Mouse (Mus musculus) hindbrain, postnatal 0 days (tissue): ENCODE measurements around the gene Nxpe5. TPM values are rescaled to one million over a fixed set of nuclear protein-coding genes. Genes with fewer than 3 reads are reported as not detected.

Experiments used
- ATAC-seq: fragments of 200-750 bp; cut with Nextera tagmentation; 2 replicates; pipeline ENCODE4 v1.8.0; 2017; ENCODE audit warnings: mild to moderate bottlenecking, moderate TSS enrichment, moderate library complexity
- DNase-seq: peaks from one replicate; pipeline ENCODE4 v3.0.0-alpha.2; 2015; ENCODE audit warnings: low spot score
- H3K27ac ChIP-seq: fragments of 300-500 bp; sonication (generic); 2 replicates; pipeline ENCODE4 v1.5.1; 2014; ENCODE audit warnings: mild to moderate bottlenecking
- H3K27me3 ChIP-seq: fragments of 300-500 bp; sonication (generic); 2 replicates; pipeline ENCODE4 v1.6.1; 2014; ENCODE audit warnings: low read length, mixed read lengths; ENCODE audit not compliant: insufficient read depth
- H3K36me3 ChIP-seq: fragments of 300-500 bp; sonication (generic); 2 replicates; pipeline ENCODE4 v1.6.1; 2014; ENCODE audit warnings: low read length, mixed read lengths; ENCODE audit not compliant: insufficient read depth
- H3K4me1 ChIP-seq: fragments of 300-500 bp; sonication (generic); 2 replicates; pipeline ENCODE4 v1.6.1; 2014; ENCODE audit warnings: antibody characterized with exemption, low read length, mixed read lengths; ENCODE audit not compliant: insufficient read depth
- H3K4me2 ChIP-seq: fragments of 300-500 bp; sonication (generic); 2 replicates; pipeline ENCODE4 v1.6.1; 2014; ENCODE audit warnings: low read depth, mild to moderate bottlenecking, low read length, moderate library complexity, mixed read lengths
- H3K4me3 ChIP-seq: fragments of 300-500 bp; sonication (generic); 2 replicates; pipeline ENCODE4 v1.5.1; 2014; ENCODE audit warnings: low read length
- H3K9ac ChIP-seq: fragments of 300-500 bp; sonication (generic); replicated peaks from 2 replicates; pipeline ENCODE4 v1.6.1; 2014; ENCODE audit warnings: mild to moderate bottlenecking, low read length, moderate library complexity, mixed read lengths
- H3K9me3 ChIP-seq: fragments of 300-500 bp; sonication (generic); 2 replicates; pipeline ENCODE4 v1.6.1; 2016; ENCODE audit warnings: low read length, mixed read lengths
- CTCF ChIP-seq: IDR thresholded peaks from 2 replicates; pipeline ENCODE4 v1.5.1; 2016; ENCODE audit warnings: antibody characterized with exemption, control low read depth, low read depth
- WGBS: fragments of 180-500 bp; shearing (Covaris S2); extraction: QIAGEN DNeasy Blood & Tissue Kit; methylation state at CpG from one replicate; pipeline ENCODE4 v1.1.7; 2014; 5-methylcytosine and 5-hydroxymethylcytosine counted together
- polyA plus RNA-seq: library from polyadenylated mRNA; unstranded; fragments of >200 nt; fragmentation: Nextera tagmentation; extraction: Ambion mirVana; gene quantifications from 2 replicates; pipeline ENCODE4 v1.2.1, GENCODE M21; 2015
- total RNA-seq: library from RNA; depleted of rRNA; stranded (reverse); fragments of >200 nt; gene quantifications from 2 replicates; pipeline ENCODE4 v1.2.3, GENCODE M21; 2014

Nxpe5 gene
- total and polyA plus RNA-seq, 2 experiments from 2014 or later: 0.37 TPM; not detected in 1

DNA sequence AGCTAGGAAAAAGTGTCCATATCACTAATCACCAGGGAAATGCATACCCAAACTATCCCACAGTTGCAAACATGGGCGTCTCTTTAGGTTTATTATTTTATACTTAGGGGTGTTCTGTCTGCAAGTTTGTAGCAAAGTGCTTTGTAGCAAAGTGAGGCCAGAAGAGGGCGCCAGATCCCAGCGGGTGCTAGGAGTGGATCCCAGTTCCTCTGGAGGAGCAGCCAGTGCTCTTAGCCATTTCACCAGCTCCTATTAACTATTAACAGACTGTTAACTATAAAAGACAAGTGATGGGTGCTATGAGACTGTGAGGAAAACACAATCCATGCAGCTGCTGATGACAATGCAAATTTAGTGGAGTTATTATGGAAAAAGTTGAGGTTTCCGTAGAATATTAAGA, 3.6 kb upstream of the Nxpe5 start:
- no peaks in the 10 kb centered on the region for H3K27me3 ChIP-seq
- WGBS: 25% methylated on average over 4 of the region's 4 CpGs

DNA sequence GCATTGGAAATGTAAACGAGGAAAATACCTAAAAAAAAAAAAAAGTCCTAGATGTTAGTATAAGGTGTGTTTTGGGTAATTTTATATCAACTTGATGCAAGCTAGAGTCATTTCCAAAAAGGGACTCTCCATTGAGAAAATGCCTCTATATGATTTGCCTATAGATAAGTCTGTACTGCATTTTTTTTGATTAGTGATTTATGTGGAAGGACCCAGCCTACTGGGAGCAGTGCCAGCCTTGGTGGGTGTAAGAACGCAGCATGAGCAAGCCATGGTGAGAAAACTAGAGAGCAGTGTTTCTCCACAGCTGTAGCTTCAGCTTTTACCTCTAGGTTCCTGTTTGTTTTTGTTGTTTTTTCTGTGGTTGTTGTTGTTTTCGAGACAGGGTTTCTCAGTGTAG, 2.4 kb upstream of the Nxpe5 start:
- H3K36me3 ChIP-seq: no peaks in the 10 kb centered on the region
- H3K4me2 ChIP-seq: no peak overlapping the region
- no peak for ATAC-seq
- H3K9ac ChIP-seq: no peak overlapping the region
- no peak for DNase-seq
- no peak overlapping the region for H3K27ac ChIP-seq
- H3K4me1 ChIP-seq: no peaks in the 10 kb centered on the region
- H3K27me3 ChIP-seq: no peaks in the 10 kb centered on the region
- H3K4me3 ChIP-seq: no peak overlapping the region
- no peak for TF ChIP-seq CTCF
- 60% methylated on average over 3 of the region's 3 CpGs for WGBS
- H3K9me3 ChIP-seq: no peaks in the 10 kb centered on the region

More for the DNA sequence above, 3.6 kb upstream of the Nxpe5 start:
- Histone ChIP-seq H3K4me3 (no peak overlapping the region), H3K9me3 (no peaks in the 10 kb centered on the region), H3K4me1 (no peaks in the 10 kb centered on the region), H3K4me2 (no peak overlapping the region), H3K36me3 (no peaks in the 10 kb centered on the region), H3K27ac (no peak overlapping the region), H3K9ac (no peak overlapping the region)
- ATAC-seq (no peak), DNase-seq (peak; percentile 78)
- peak; percentile 85 for TF ChIP-seq CTCF

DNA sequence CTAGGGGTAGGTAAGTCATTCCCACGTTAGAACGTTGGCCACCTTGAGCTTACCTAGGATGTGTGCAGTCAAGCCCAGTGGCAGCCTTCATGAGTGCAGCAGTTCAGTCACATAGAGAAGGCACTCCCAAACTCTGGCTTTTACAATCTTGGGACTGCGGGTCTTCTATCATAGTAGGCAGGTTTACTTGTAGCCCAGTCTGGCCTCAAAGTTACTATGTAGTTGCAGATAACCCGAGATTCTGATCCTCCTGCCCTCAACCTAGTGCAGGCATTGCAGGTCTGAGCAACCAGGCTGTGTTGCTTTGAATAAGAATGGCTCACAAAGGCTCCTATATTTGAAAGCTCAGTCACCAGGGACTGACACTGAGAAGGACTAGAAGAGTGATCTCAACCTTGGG, 793 bp downstream of the Nxpe5 start:
- no peak overlapping the region for H3K9ac ChIP-seq
- no peaks in the 10 kb centered on the region for H3K27me3 ChIP-seq
- no peaks in the 10 kb centered on the region for H3K4me1 ChIP-seq
- no peak for DNase-seq
- no peak overlapping the region for H3K4me3 ChIP-seq
- 74% methylated on average over 4 of the region's 4 CpGs for whole genome bisulfite sequencing
- no peak for TF ChIP-seq CTCF
- no peaks in the 10 kb centered on the region for H3K9me3 ChIP-seq
- no peak for ATAC-seq
- H3K4me2 ChIP-seq: no peak overlapping the region
- no peak overlapping the region for H3K27ac ChIP-seq
- H3K36me3 ChIP-seq: no peaks in the 10 kb centered on the region

DNA sequence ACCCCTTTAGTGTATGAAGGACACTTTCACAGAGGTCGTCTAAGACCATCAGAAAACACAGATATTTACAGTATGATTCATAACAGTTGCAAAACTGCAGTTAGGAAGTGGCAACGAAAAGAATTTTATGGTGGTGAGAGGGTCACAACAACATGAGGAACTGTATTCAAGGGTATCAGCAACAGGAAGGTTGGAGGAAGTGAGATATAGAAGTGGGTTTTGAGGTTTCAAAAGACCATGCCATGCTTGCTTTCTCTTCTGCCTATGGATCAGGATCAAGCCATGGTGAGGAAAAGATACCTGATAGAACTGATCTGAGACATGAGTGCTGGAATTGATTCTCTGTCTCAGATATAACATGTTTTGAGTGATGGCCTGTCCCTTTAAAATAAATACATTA, 1.7 kb downstream of the Nxpe5 start:
- no peaks in the 10 kb centered on the region for H3K27me3 ChIP-seq
- no peak for DNase-seq
- no peak overlapping the region for H3K4me3 ChIP-seq
- no peak overlapping the region for H3K9ac ChIP-seq
- no peak overlapping the region for H3K27ac ChIP-seq
- no peak for ATAC-seq
- TF ChIP-seq CTCF: no peak
- H3K9me3 ChIP-seq: no peaks in the 10 kb centered on the region
- 74% methylated on average over 2 of the region's 2 CpGs for WGBS
- no peak overlapping the region for H3K4me2 ChIP-seq
- H3K4me1 ChIP-seq: no peaks in the 10 kb centered on the region
- no peaks in the 10 kb centered on the region for H3K36me3 ChIP-seq

DNA sequence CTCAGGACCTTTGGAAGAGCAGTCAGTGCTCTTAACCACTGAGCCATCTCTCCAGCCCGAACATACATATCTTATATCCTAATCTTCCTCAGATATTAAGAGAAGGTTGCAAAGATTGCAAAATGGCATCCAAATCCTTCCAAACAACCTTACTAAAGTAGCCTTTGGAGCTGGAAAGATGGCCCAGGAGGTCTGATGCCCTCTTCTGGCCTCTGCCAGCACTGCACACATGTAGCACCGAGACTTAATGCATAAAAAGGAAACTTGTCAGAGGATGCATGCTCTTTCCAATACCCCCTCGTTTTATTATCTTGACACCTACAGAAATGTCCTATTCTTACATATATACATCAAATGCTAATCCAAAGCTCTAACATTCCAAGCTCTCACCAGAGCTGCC, 2.3 kb downstream of the Nxpe5 start:
- H3K4me1 ChIP-seq: no peaks in the 10 kb centered on the region
- no peaks in the 10 kb centered on the region for H3K36me3 ChIP-seq
- H3K4me2 ChIP-seq: no peak overlapping the region
- H3K27ac ChIP-seq: no peak overlapping the region
- peak; percentile 9 for DNase-seq
- no peak overlapping the region for H3K4me3 ChIP-seq
- no peak for ATAC-seq
- TF ChIP-seq CTCF: peak; percentile 56
- WGBS: 67% methylated on average over 3 of the region's 3 CpGs
- no peaks in the 10 kb centered on the region for H3K27me3 ChIP-seq
- H3K9me3 ChIP-seq: no peaks in the 10 kb centered on the region
- H3K9ac ChIP-seq: no peak overlapping the region

DNA sequence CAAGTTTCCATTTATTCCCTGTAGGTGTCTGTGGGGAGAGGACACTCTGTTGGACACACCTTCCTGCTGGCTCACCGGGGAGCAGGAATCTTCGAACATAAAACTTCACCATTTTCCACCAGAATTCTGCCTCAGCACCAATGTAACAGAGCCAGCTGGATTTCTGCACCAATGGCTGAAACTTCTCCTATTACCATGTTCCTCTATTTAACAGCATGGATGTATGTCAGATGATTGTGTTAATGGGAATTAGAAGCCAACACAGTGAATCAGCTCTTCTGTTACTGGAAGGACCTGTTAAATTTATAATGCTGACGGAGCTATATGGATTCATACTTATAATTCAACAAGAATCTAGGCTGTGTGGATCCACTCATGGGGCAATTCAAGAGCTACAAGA, 3.8 kb downstream of the Nxpe5 start:
- TF ChIP-seq CTCF: no peak
- Histone ChIP-seq H3K27ac (no peak overlapping the region), H3K4me3 (no peak overlapping the region), H3K9me3 (no peaks in the 10 kb centered on the region), H3K27me3 (no peaks in the 10 kb centered on the region), H3K4me1 (no peaks in the 10 kb centered on the region), H3K9ac (no peak overlapping the region), H3K4me2 (no peak overlapping the region), H3K36me3 (no peaks in the 10 kb centered on the region)
- no peak for DNase-seq
- 95% methylated on average over 3 of the region's 3 CpGs for WGBS
- no peak for ATAC-seq

DNA sequence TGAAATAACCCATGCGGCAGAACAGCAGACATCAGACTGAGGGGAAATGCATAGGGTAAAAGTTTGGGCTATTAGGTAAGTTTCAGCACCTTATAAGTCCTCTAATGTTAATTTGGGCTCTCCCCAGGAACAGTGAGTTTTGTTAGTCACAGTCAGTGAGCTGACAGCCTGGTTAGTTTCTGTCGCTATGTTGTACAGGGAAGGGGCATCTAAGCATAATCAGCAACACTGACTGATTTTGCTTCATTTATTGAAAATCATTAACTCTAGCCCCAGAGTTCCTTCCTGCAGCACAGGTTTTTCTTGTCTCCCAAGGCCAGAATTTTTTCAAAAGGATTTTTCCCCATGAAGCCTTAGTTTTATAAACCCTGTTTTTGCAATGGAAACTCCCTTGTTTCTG, 8.1 kb downstream of the Nxpe5 start:
- WGBS: 87% methylated on average over 2 of the region's 2 CpGs
- no peaks in the 10 kb centered on the region for H3K9me3 ChIP-seq
- no peaks in the 10 kb centered on the region for H3K27me3 ChIP-seq

DNA sequence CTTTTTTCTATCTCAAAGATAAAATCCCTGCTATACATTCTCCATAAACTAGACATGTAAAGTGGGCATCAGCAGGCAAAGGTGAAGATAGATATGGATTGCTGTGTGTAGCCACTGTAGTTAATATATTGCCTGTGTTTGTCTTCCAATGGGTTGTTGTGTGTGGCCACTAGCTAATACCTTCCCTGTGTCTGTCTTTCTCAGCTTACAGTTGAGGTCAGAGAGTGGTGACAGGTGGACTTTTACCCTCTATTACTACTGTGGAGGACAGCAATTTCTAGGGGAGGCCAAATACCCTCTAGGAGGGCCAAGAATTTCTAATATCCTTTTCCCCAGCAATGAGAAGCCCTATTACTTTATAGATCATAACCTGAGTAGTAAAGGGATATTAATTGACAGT, 8.5 kb downstream of the Nxpe5 start:
- H3K4me2 ChIP-seq: no peak overlapping the region
- no peak for ATAC-seq

More for the DNA sequence above, 8.1 kb downstream of the Nxpe5 start:
- DNase-seq (no peak), ATAC-seq (no peak)
- no peak overlapping the region for H3K4me2 ChIP-seq
- H3K9ac ChIP-seq: no peak overlapping the region
- H3K36me3 ChIP-seq: no peaks in the 10 kb centered on the region
- no peak overlapping the region for H3K27ac ChIP-seq
- H3K4me1 ChIP-seq: no peaks in the 10 kb centered on the region
- TF ChIP-seq CTCF: no peak
- no peak overlapping the region for H3K4me3 ChIP-seq

More for the DNA sequence above, 8.5 kb downstream of the Nxpe5 start:
- Histone ChIP-seq H3K27ac (no peak overlapping the region), H3K9ac (no peak overlapping the region), H3K9me3 (no peaks in the 10 kb centered on the region), H3K4me1 (no peaks in the 10 kb centered on the region), H3K4me3 (no peak overlapping the region), H3K27me3 (no peaks in the 10 kb centered on the region), H3K36me3 (no peaks in the 10 kb centered on the region)
- no peak for DNase-seq
- no peak for TF ChIP-seq CTCF
